Mouse (Mus musculus) heart, postnatal 14 days (tissue): ENCODE data around the gene Ptch2. TPM values are rescaled to one million over a fixed set of nuclear protein-coding genes. Genes with fewer than 3 reads are reported as not detected.

ENCODE experiments used
- DNase-seq, 2 experiments: peaks; one replicate each; pipeline ENCODE4 v3.0.0; 2021 to 2022
- intact Hi-C: fragments of 180-260 bp; cut with DNase I; formaldehyde crosslinking; loops from one replicate; pipeline ENCODE4 v1.15.1; 2025
- microRNA-seq, 2 experiments: library from miRNA; unstranded; fragments of <30 nt; microRNA quantifications; one replicate each; pipeline ENCODE4 v1.2.0; 2021 to 2022
- total RNA-seq, 2 experiments: library from RNA; stranded (reverse); gene quantifications; 2 replicates each; pipeline ENCODE4 v1.2.3; 2021

Ptch2 gene
- total RNA-seq, 2 experiments from 2014 or later, result 1.5 to 1.7 TPM

DNA sequence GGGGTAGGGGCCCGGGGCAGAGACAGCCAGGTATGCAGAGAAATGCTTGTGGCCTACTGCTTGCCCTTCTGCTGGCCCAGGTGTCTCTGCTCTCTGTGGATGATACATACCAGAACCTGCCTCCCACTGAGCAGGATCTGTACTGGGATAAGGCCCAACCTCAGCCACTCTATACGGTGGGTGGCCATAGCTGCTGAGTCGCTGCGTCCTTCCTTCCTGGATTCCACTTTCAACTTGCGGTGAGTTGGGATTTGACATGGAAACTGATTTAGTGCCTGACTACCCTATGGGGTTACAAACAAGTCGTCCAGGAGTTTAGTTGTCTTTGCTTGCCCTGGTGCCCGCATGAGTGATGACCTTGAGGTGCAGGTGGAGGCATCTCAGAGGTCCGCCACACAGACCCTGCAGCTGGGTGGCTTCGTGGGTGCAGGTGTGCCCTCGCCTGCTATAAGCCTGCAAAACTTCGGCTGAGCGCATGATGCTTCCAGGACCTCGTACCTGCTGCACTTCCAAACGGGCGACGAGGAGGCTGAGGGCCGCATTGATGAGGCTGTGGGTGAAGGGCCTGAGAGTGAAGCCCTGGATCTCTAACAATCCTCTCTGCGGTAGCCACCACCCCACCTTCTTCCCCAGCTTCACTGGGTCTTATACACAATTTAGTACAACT, 52.3 kb downstream of the Ptch2 start:
- intact Hi-C loops, result no loop called here

DNA sequence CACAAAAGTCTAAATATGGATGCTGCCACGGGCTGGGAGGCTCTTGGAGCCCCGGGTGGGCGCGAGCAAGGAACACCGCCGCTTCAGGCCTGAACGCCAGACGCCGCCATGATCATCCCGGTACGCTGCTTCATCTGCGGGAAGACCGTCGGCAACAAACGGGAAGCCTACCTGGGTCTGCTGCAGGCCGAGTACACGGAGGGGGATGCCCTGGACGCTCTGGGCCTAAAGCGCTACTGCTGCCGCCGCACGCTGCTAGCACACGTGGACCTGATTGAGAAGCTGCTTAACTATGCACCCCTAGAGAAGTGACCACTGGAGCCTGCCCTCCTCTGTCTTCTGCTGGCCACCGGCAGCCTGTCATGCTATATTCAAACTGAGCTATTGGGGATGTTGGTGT, 52.9 kb downstream of the Ptch2 start:
- intact Hi-C loops, result no loop called here
- DNase-seq, result no peak

More for the DNA sequence above, 52.3 kb downstream of the Ptch2 start:
- no peak for DNase-seq

DNA sequence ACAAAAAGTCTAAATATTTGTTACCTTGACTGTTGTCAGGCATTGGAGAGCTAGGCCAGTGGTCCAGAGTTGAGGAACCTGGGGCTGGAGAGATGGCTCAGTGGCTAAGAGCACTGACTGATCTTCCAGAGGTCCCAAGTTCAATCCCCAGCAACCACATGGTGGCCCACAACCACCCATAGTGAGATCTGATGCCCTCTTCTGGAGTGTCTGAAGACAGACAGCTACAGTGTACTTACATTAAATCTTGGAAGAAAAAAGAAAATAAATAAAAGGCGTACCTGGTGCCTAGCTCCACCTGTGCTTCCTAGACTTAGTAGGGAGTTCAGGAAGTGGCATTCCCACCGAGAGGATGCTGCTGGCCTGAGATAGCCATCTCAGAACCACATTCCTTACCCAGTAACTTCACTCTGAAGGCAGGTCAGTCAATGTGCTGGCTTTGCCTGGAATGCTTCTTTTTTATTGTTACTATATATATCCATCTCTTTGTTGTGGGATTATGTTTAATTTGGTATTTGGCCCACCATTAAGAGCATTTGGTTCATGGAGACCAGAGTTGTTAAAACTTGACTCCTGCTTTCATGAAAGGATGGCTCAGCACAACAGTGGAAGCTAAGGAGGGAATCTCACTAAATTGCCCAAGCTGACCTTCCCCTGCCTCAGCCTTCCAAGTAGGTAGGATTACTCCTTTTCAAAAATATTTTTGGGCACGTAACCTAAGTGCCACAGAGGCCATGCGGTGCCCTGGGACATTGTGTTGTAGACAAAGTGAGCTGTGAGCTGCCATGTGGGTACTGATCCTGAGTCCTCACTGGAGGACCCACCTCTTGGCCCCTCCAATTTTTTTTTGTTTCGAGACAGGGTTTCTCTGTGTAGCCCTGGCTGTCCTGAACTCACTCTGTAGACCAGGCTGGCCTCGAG, 53.7 kb downstream of the Ptch2 start:
- no peak for DNase-seq
- intact Hi-C loops, result no loop called here

DNA sequence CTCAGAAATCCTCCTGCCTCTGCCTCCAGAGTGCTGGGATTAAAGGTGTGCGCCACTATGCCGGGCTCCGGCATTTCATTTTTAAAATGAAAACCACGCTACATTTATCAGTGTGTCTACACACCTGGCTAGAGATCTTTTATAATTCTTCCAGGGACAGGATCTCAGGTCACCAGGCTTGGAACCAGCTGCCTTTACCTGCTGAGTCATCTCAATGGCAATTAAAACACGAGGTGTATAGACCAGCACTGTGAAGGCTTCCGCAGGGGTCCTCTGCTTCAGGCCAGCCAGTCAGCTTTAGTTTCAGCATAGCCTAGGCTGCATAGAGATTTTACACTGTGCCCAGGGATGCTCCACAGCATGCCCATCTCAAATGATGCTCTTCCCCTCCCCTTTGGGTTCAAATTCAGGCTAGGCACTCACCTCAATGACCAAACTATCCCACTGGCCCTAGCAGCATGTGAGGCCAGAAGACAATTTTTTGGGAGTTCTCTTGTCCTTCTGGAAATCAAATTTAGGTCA, 54.4 kb downstream of the Ptch2 start:
- intact Hi-C loops, result no loop called here
- DNase-seq, result no peak

DNA sequence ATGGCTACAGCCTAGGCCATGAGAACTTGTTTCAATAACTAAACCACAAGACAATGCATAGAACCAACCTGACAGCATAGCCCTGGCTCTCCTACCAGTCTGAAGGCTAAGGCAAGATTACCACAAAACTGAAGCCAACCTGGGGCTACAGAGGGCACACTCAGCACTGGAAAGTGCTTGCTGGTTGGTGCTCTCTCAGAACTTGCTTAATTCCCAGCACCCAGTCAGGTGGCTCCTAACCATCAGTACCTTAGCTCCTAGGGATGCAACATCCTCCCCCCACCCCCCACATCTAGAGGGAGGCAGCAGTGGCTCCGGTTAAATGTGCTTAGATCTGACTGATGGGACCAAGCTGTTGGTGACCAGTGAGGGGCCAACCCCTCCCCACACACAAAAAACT, 55.5 kb downstream of the Ptch2 start:
- intact Hi-C loops, result no loop called here

DNA sequence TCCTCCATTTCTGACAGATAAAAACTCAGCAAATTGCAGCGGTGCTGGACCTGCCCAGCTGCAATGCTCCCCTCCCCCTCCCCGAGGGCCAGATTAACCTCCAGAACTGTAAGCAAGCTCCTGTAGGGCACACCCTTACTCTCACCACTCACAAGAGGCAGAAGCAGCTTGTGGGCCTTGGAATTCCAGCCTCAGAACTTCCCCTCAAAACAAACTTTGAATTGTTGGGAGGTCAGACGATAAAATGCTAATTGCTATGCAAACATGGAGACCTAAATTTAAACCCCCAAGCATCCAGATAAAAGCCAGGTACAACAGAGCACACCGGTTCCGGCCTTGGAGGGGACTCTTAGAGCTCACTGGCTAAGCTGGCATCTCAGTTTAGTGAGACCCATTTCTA, 56.8 kb downstream of the Ptch2 start:
- no peak for DNase-seq
- intact Hi-C loops, result no loop called here

More for the DNA sequence above, 55.5 kb downstream of the Ptch2 start:
- no peak for DNase-seq

DNA sequence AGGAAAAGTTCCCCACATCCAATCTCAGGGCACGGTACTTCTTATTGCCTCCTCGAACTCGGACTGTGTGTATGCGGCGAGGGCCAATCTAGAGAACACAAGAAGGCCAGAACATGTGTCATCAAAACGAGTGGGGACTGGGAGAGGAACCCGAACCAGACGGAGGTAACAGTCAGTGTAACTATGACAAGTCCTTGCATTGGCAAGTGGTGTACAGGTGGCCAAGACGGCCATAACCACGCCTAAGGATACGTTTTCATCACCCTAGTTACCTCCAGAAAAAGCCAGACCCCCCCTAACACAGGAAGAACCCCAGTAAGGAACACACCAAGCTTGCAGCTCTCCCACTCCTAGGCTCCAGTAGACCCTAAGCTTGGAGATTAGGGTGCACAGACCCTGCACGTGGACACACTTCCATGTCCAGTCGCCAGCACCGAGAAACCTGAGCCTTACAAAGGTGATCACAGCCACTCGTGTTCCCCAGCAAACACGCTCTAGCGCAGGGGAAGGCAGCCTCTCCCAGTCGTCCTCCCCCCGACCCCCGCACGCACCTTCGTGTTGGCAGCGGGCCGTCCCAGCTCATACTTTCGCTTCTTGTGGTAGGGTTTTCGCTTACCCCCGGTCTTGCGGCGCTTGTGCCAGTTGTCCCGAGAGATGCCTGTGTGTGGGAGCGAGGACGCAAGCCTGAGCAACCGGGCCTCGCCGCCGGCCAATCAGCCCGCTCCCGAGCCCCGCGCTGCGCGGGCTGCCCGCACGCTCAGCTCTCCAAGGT, 59.3 kb downstream of the Ptch2 start:
- DNase-seq, result no peak
- intact Hi-C loops, result no loop called here

DNA sequence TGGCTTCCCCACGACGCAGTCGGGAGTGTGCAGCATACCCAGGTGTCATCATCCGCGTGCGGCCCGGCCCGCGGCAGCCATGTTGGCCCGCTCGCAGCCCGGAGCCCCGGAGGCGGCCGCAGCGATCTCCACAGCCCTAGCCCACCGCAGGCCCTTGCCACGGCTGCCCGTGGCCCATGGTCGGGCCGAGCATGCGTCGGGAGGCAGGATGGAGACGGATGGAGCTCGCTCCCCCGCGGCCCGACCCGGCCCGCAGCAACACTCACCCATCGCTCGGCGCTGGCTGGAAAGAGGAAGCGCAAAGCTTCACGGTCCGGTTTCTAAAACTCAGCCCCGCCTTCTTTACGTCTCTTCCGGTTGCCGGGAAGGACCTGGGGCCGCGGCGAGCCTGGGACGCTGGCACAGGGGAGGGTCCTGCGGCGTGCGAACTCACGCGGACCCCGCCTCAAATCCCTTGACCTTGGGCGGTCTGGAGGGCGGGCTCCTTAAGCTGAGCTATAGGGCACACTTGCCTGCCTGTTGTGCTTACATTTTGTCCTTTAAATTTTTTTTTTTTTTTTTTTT, 60.0 kb downstream of the Ptch2 start, which contains the start of gene Rps8:
Rps8 (minus strand) TSS at position 452 of the 564 bp plus-strand sequence.
- DNase-seq, result peak; percentile 87 to 90
- intact Hi-C loops, result no loop called here

DNA sequence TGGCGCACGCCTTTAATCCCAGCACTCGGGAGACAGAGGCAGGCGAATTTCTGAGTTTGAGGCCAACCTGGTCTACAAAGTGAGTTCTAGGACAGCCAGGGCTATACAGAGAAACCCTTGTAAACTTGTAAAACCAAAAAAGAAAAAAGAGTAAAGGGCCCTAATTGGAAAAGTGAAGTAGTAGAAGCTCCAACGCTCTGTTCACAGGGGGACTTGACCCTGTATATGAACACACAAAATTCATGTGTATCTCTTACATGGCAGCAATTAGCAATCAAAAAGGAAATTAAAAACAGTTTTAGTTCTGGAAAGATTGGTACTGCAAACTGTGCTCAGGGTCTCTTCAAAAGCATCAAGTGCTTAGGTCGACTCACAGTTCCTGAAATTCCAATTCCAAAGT, 60.5 kb downstream of the Ptch2 start:
- no peak for DNase-seq
- intact Hi-C loops, result no loop called here

DNA sequence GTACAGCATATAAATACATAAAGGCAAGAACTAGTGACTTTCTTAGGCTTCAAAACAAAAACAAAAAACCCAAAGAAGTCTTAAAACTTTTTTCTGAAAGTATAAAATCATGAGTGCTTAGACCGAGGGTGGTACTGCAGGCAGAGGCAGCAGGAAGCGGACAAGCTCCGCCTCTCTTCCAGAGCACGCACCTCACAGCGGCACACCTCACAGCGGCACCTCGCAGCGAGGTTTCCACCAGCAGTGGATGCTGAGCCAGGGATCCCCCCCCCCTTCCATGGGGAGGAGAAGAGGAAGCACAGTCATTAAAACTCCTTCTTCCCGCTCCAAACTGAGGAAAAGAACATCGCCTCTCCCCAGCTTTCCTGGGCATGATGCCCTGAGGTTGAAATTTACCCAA, 63.8 kb downstream of the Ptch2 start:
- no peak for DNase-seq
- intact Hi-C loops, result no loop called here

DNA sequence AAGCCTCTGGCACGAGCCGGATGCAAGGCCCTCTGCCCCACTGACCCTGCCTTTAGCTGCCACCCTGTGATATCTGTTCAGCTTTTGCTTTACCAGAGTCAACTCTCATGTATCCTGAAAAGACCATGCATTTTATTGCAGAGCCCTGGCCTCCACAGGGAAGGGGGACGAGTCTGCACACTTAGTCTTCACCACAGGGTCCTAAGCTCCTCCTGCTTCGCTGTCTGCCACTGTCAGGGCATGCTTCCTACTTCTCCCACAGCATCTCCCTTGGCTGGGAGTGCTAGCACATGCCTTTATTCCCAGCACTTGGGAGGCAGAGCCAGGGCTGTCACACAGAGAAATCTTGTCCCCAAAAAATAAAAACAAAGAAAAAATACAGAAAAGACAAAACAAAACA, 65.3 kb downstream of the Ptch2 start:
- no peak for DNase-seq
- intact Hi-C loops, result no loop called here

Small RNA genes within 50 kb of the gene (microRNA-seq; reads per million reads assigned to microRNA genes)
- 0 reads per million in 2 experiments for gene Gm22398

Other genes starting within 250 kb of the Ptch2 start
- 1 to 10 TPM; 1.1 to 1.6 TPM for gene Zswim5, start 218.7 kb upstream of the Ptch2 start, total RNA-seq
- 100 to 1,000 TPM in 1 of 2 experiments, 10 to 100 TPM in 1; 92.7 to 106 TPM for gene Urod, start 101.7 kb upstream of the Ptch2 start, total RNA-seq
- 10 to 100 TPM; 18.6 to 18.9 TPM for gene Hectd3, start 100.8 kb upstream of the Ptch2 start, total RNA-seq
- 10 to 100 TPM; 14.9 to 15.5 TPM for gene Eif2b3, start 76.7 kb upstream of the Ptch2 start, total RNA-seq
- 1 to 10 TPM; 3.3 to 5.5 TPM for gene Btbd19, start 29.6 kb downstream of the Ptch2 start, total RNA-seq
- gene Tctex1d4, start 30.7 kb downstream of the Ptch2 start, total RNA-seq, result not detected
- gene Plk3, start 37.9 kb downstream of the Ptch2 start, total RNA-seq, result 1 to 10 TPM; 1.8 to 3.1 TPM
- 100 to 1,000 TPM; 590 to 604 TPM for gene Rps8, start 60.2 kb downstream of the Ptch2 start, total RNA-seq
- gene Kif2c, start 86.6 kb downstream of the Ptch2 start, total RNA-seq, result 1 to 10 TPM; 1.7 to 3.4 TPM
- 10 to 100 TPM; 22.6 to 31.5 TPM for gene Tmem53, start 155.9 kb downstream of the Ptch2 start, total RNA-seq
- gene Armh1, start 156.1 kb downstream of the Ptch2 start, total RNA-seq, result under 1 TPM; 0.15 to 0.33 TPM